Comparison of ENCODE assay signal across 22 mouse cellular contexts in genomic region chr15:61897566-61897965, GRCm38 (mm10).
"Had no signal": no experiment of that assay in that cellular context is flagged by ENCODE, and none has a peak within 500 bp of the region (broad histone marks: within the 10 kb centered on the region; RNA-seq: fewer than 3 reads in every experiment).

No protein-coding gene starts in this region.

- H3K4me3 ChIP-seq: kidney, embryonic 15.5 days; limb, embryonic 15.5 days; midbrain, embryonic 12.5 days; midbrain, embryonic 15.5 days; neural tube, embryonic 12.5 days; neural tube, embryonic 15.5 days had no signal

- ATAC-seq: liver, postnatal 0 days; lung, postnatal 0 days; midbrain, embryonic 15.5 days had no signal

- H3K4me1 ChIP-seq: kidney, embryonic 15.5 days; limb, embryonic 15.5 days; midbrain, embryonic 12.5 days; midbrain, embryonic 15.5 days; neural tube, embryonic 12.5 days; neural tube, embryonic 15.5 days had no signal

- H3K9ac ChIP-seq: kidney, embryonic 15.5 days; limb, embryonic 15.5 days; liver, embryonic 14.5 days; liver, postnatal 0 days; lung, embryonic 14.5 days; midbrain, embryonic 12.5 days; midbrain, embryonic 15.5 days; neural tube, embryonic 12.5 days; neural tube, embryonic 15.5 days had no signal

- H3K27me3 ChIP-seq: kidney, embryonic 15.5 days; limb, embryonic 15.5 days; midbrain, embryonic 12.5 days; midbrain, embryonic 15.5 days; neural tube, embryonic 12.5 days; neural tube, embryonic 15.5 days had no signal

- H3K4me2 ChIP-seq: kidney, embryonic 15.5 days; limb, embryonic 15.5 days; liver, embryonic 11.5 days; lung, embryonic 14.5 days; midbrain, embryonic 12.5 days; midbrain, embryonic 15.5 days; neural tube, embryonic 12.5 days; neural tube, embryonic 15.5 days had no signal

- DNase-seq: kidney, postnatal 10 days; kidney, postnatal 4 days; left cerebral cortex, postnatal 4 days; liver, postnatal 0 days; lung, embryonic 14.5 days; right cerebral cortex, adult 18-20 months; right cerebral cortex, postnatal 14 days; right cerebral cortex, postnatal 4 days; thymus, adult 2 months; thymus, postnatal 14 days; thymus, postnatal 4 days had no signal

- H3K36me3 ChIP-seq: kidney, embryonic 15.5 days; limb, embryonic 15.5 days; midbrain, embryonic 12.5 days; midbrain, embryonic 15.5 days; neural tube, embryonic 12.5 days; neural tube, embryonic 15.5 days had no signal

- H3K27ac ChIP-seq: kidney, embryonic 15.5 days; limb, embryonic 15.5 days; liver, embryonic 14.5 days; macrophage; midbrain, embryonic 12.5 days; midbrain, embryonic 15.5 days; neural tube, embryonic 12.5 days; neural tube, embryonic 15.5 days; stomach, postnatal 0 days had no signal

- H3K9me3 ChIP-seq: kidney, embryonic 15.5 days; limb, embryonic 15.5 days; midbrain, embryonic 12.5 days; midbrain, embryonic 15.5 days; neural tube, embryonic 12.5 days; neural tube, embryonic 15.5 days had no signal
